Comparison of ENCODE assay signal across 7 mouse cellular contexts in the genomic region with DNA sequence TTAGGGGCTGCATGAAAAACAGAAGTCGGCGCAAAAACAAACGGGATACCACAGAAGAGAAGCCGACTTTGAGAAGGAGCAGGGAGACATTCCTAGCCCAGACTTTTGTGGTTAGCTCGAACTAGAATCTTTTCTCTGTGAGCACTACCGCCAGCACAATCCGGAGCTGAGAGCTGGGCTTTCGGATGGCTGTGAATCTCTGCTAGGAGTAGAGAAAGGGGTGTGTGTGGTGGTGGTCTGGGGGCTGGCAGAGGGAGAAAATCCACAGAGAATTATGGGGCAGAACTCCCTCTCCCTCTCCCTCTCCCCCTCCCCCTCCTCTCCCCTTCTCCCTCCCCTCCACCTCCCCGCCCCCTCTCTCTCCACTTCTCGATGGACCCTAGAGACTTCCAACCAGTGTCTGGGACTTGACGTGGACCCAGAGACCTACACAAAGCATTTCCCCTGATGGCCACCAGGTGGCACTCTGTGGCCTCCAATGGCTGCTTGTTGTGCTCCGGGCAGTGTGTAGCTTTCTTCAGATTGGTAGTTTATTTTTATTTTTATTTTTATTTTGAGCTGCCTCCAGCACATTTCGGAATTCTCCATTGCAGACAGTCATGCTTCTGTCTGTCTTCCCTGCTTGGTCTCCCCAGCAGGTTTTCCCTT. TPM values are rescaled to one million over a fixed set of nuclear protein-coding genes. Genes with fewer than 3 reads are reported as not detected.
A peak's percentile ranks its signal among the peaks of the same experiment; 100 is the strongest.
DNase-seq lines count a peak whose midpoint lies in the region.

No protein-coding gene starts in this region.

- peak; percentile 81 for DNase-seq in adipocyte (ENCODE audit: low spot score)
- DNase-seq in cerebellum, postnatal 10 days: peak; percentile 86 to 88
- peak; percentile 77 to 84 for DNase-seq in frontal cortex, postnatal 25 days (ENCODE audit: low spot score in 2 of 2)
- peak; percentile 47 for DNase-seq in hindlimb bud, embryonic 11.5 days (ENCODE audit: extremely low spot score, low read depth, low spot score)
- peak; percentile 87 for DNase-seq in left cerebral cortex, postnatal 25 days (ENCODE audit: low spot score in 2 of 2)
- DNase-seq in monocyte, adult 2 months (ENCODE audit: low read depth in 1 of 2, low spot score in 2 of 2): peak; percentile 12 to 30
- DNase-seq in spleen, postnatal 10 days (ENCODE audit: low spot score in 2 of 2): peak; percentile 30 to 68

- intact Hi-C loops in left cerebral cortex, postnatal 25 days (cut with DNase I): loop anchor here (1.0 to 5.0 kb wide), 3 partner anchors 48 to 268 kb away; no protein-coding TSS in a partner anchor

RNA-seq across cellular contexts. Expression of gene Atxn10, which starts 20.5 kb away (rescaled TPM):
- 100 to 1,000 TPM; 267 to 268 TPM for total RNA-seq in left cerebral cortex, postnatal 25 days (2021)

Comparison
In these comparisons a context has a peak if more than half of its experiments do, and no peak if none do; other contexts are left out.
1. Peak in every context shown above with its lines: DNase-seq.
2. DNase-seq: peak in every context shown above with its lines; median percentile 87 in cerebellum, postnatal 10 days; 87 in left cerebral cortex, postnatal 25 days; 81 in adipocyte; 80 in frontal cortex, postnatal 25 days; 49 in spleen, postnatal 10 days; 47 in hindlimb bud, embryonic 11.5 days; 21 in monocyte, adult 2 months.